Mouse (Mus musculus) olfactory bulb, adult 2 months (tissue): Measurements from ENCODE around the gene Chd5. TPM values are rescaled to one million over a fixed set of nuclear protein-coding genes. Genes with fewer than 3 reads are reported as not detected.

Experiments used
- H3K27ac ChIP-seq: fragments of 200-500 bp; 2 replicates; pipeline ENCODE4 v1.5.1; 2012; ENCODE audit warnings: low read depth, low read length; ENCODE audit not compliant: insufficient read depth
- H3K4me1 ChIP-seq: fragments of 200-500 bp; 2 replicates; pipeline ENCODE4 v1.6.1; 2012; ENCODE audit warnings: low read length; ENCODE audit not compliant: control insufficient read depth, insufficient read depth
- H3K4me3 ChIP-seq: fragments of 200-500 bp; 2 replicates; pipeline ENCODE4 v1.5.1; 2012; ENCODE audit warnings: mild to moderate bottlenecking, low read depth, low read length, moderate library complexity; ENCODE audit not compliant: insufficient read depth
- CTCF ChIP-seq: fragments of 200-500 bp; IDR thresholded peaks from 2 replicates; pipeline ENCODE4 v1.5.1; 2012; ENCODE audit warnings: low read depth, mild to moderate bottlenecking, low read length, moderate library complexity; ENCODE audit not compliant: insufficient read depth
- POLR2A ChIP-seq: fragments of 200-500 bp; IDR thresholded peaks from 2 replicates; pipeline ENCODE4 v1.6.1; 2012; ENCODE audit warnings: mild to moderate bottlenecking, low read depth, low read length, moderate library complexity; ENCODE audit not compliant: insufficient read depth
- WGBS: fragments of 180-500 bp; shearing (Covaris S2); methylation state at CpG from one replicate; pipeline ENCODE4 v1.1.7; 2018; 5-methylcytosine and 5-hydroxymethylcytosine counted together
- polyA plus RNA-seq: library from polyadenylated mRNA; stranded (reverse); fragments of >200 nt; gene quantifications from 2 replicates; pipeline ENCODE4 v1.2.4, GENCODE M21; 2012; ENCODE audit warnings: low replicate concordance; ENCODE audit not compliant: missing spikeins, insufficient read depth, insufficient read length

Gene Chd5
- polyA plus RNA-seq, 1 experiment: 36.3 TPM

- Histone ChIP-seq H3K27ac (0 out of 2 replicates have a peak within 1 kb of the TSS, but pooled peaks have one; percentile 14), H3K4me1 (peaks cover 24% of the 10 kb centered on the region), H3K4me3 (peak within 1 kb of the TSS; percentile 95)
- WGBS: under 1% methylated on average over 119 of the region's 119 CpGs
- peak; percentile 60; the same call in 1 of the 2 replicates for TF ChIP-seq POLR2A
- no peak for TF ChIP-seq CTCF
These were observed 41.3 kb upstream of the Chd5 start, which contains the start of gene Icmt for GRCm38 (mm10) chr4:152296874-152297861. Icmt (plus strand) TSS chr4:152297227.

DNA sequence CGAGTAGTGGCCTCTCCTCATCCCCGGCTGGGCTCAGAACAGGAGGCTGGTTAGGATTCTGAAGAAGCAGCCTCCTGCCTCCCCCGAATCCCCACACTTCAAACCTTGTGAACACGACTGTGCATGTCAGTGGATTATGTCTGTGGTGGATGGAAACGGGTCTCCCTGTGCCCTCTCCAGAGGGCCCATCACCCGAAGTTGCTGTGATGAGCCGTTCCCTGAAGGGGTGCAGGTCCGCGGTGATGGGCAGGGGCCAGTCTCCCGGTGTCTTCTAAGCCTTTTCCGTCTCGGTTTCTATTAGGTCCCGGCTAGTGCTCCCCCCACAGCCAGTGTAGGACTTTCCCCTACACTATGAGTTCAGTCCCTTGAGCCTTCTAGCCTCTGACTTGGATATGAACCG lies 39.6 kb upstream of the Chd5 start:
- WGBS: 85% methylated on average over 14 of the region's 14 CpGs
- H3K4me1 ChIP-seq: peaks cover 11% of the 10 kb centered on the region
- TF ChIP-seq POLR2A (no peak), CTCF (no peak)

DNA sequence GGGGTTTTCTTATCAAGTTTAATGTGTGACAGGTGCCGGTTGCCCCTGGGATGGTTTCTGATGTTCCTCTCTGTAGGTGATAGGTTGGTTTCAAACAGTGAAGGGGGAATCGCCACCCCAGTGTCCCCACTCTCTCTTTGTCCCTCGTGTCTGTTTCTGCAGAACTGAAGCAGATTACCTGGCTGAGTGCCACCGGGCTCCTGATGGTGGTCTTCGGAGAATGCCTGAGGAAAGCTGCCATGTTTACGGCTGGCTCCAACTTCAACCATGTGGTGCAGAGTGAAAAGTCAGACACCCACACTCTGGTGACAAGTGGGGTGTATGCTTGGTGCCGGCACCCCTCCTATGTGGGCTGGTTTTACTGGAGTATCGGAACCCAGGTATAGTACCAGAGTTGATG lies 38.1 kb upstream of the Chd5 start:
- Histone ChIP-seq H3K4me3 (no peak overlapping the region), H3K4me1 (peaks cover 12% of the 10 kb centered on the region), H3K27ac (no peak overlapping the region)
- 79% methylated on average over 8 of the region's 8 CpGs for WGBS
- TF ChIP-seq POLR2A: no peak
- no peak for TF ChIP-seq CTCF

More for the DNA sequence above, 39.6 kb upstream of the Chd5 start:
- no peak overlapping the region for H3K27ac ChIP-seq
- H3K4me3 ChIP-seq: no peak overlapping the region

GRCm38 (mm10) chr4:152302012-152302411 lies 36.4 kb upstream of the Chd5 start:
- WGBS: 74% methylated on average over 11 of the region's 11 CpGs
- TF ChIP-seq POLR2A (no peak), CTCF (no peak)
- no peak overlapping the region for H3K27ac ChIP-seq
- peaks cover 23% of the 10 kb centered on the region for H3K4me1 ChIP-seq
- no peak overlapping the region for H3K4me3 ChIP-seq

DNA sequence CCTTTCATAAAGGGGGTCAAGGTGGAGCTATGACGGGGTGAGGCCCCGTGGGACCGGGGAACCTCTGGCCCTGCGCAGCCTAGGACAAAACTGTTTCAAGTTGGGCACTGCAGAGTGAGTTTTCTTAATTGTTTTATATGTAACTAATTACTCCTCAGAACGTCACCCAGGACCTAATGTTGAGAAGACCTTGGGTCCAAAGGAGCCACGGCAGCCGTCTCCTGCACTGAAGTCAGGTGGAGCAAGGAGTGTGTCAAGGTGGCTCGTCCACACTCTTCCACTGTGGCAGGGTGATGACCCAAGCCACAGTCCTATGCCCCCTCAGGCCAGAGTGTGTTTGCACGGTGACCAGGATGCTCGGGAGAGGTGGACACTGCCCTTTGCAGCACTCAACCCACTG lies 35.3 kb upstream of the Chd5 start:
- no peak overlapping the region for H3K27ac ChIP-seq
- H3K4me1 ChIP-seq: peaks cover 30% of the 10 kb centered on the region
- 94% methylated on average over 10 of the region's 10 CpGs for WGBS
- no peak overlapping the region for H3K4me3 ChIP-seq
- no peak for TF ChIP-seq CTCF
- no peak for TF ChIP-seq POLR2A

DNA sequence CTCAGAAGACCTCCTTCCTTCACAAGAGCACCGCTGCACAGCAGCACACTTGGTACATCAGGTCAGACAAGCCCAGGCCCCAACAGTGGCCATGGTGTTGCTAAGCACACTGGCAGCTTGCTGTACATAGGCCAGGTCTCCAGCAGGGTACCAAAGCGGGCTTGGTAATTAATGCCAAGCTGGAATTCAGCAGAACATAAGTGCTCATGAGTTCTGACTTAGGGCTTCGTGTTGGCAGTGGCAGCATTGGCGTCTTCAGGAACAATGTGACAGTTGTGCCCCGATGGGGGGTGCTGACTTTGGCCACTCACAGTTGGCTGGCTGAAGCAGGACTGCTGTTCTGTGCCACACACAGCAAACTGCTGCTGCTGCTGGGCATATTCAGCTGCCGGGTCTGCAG lies 33.8 kb upstream of the Chd5 start:
- H3K27ac ChIP-seq: no peak overlapping the region
- WGBS: 61% methylated on average over 6 of the region's 6 CpGs
- no peak overlapping the region for H3K4me3 ChIP-seq
- no peak for TF ChIP-seq CTCF
- no peak for TF ChIP-seq POLR2A
- H3K4me1 ChIP-seq: peaks cover 23% of the 10 kb centered on the region

DNA sequence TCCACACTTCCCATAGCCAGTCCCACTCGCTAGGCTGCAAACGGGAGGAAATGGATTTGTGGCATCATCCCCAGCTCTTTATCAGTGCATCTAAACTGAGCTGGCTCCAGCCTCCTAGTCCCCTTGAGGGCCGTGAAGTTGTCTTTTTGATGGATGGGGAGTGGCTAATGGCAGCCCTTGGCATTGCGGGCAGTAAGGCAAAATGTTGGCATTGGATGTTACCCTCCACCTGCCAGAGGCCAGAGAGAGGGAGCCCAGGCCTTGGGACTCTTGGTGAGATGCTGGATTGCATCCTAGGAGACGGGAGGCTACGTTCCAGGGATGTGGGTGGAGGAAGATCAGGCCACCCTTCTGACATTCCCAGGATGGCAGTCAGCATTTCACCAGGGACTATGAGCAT lies 32.5 kb upstream of the Chd5 start:
- 65% methylated on average over 6 of the region's 6 CpGs for WGBS
- H3K27ac ChIP-seq: no peak overlapping the region; the same call in 1 of the 2 replicates
- TF ChIP-seq POLR2A (no peak), CTCF (no peak)

GRCm38 (mm10) chr4:152307542-152307941 lies 30.9 kb upstream of the Chd5 start:
- TF ChIP-seq CTCF: no peak
- no peak for TF ChIP-seq POLR2A
- Histone ChIP-seq H3K27ac (no peak overlapping the region), H3K4me3 (no peak overlapping the region), H3K4me1 (peaks cover 26% of the 10 kb centered on the region)
- WGBS: 61% methylated on average over 9 of the region's 9 CpGs

More for the DNA sequence above, 32.5 kb upstream of the Chd5 start:
- Histone ChIP-seq H3K4me3 (no peak overlapping the region), H3K4me1 (peaks cover 23% of the 10 kb centered on the region)

DNA sequence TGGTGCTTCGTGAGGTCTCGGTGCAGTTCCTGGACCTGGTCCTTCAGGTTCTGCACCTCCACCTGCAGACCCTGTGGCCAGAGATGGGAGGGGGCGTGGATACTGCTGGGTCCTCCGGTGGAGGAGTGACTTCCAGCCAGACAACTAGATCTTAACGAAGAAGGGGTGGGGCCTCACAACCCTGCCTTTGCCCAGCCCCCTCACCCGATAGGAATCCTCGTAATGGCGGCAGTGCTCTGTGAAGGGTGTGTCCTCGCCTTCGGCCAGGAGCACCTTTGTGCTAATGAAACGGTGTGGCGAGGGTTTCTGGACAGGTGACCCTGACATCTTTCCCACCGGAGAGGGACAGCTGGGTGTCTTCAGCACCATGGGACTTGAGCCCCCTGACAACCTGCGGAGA lies 26.3 kb upstream of the Chd5 start:
- no peak overlapping the region for H3K4me3 ChIP-seq
- WGBS: 25% methylated on average over 14 of the region's 14 CpGs
- TF ChIP-seq POLR2A (no peak), CTCF (no peak)
- H3K4me1 ChIP-seq: peaks cover 31% of the 10 kb centered on the region
- no peak overlapping the region for H3K27ac ChIP-seq
